Mouse (Mus musculus) layer of hippocampus, adult 18-20 months (tissue): ENCODE measurements around the gene Il34. TPM values are rescaled to one million over a fixed set of nuclear protein-coding genes. Genes with fewer than 3 reads are reported as not detected.

Experiments used
- DNase-seq, 2 experiments: peaks; one replicate each; pipeline ENCODE4 v3.0.0; 2022; ENCODE audit warnings: low spot score in 2 of 2
- total RNA-seq, 2 experiments: library from RNA; stranded (reverse); gene quantifications; 2 replicates each; pipeline ENCODE4 v1.2.3; 2021

Il34 gene
- total RNA-seq, 2 experiments from 2014 or later = 71.0 to 72.6 TPM

DNA sequence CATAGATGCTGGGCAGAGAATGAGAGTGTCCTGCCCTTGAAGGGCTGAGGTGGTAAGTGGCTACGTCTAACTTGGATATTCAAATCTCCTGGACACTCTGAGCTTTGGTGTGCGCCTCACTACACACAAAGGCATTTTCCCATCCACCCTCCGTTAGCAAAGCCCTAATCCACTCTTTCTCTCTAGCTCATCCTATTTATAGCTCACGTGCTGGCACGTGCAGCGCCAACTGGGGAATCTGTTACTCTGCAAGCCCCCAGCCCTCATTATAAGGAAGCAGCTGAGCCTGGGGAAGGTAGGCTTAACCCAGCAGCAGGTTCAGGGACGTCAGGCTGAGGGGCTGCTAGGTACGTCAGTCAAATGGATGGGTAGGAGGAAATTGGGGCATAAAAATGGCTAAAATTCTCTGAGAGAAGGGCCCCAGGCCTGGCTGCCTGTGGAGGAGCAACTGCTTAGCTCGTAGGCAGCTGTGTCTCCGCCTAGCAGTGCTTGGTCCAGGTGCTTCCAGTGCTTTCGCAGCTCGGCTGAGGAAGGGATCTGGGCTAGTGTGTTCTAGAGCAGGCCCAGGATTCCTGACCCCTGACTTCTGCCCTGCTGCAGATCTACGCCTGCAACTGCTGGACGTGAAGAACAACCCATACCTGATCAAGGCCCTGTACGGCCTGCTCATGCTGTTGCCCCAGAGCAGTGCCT, 90.8 kb downstream of the Il34 start:
- no peak for DNase-seq

DNA sequence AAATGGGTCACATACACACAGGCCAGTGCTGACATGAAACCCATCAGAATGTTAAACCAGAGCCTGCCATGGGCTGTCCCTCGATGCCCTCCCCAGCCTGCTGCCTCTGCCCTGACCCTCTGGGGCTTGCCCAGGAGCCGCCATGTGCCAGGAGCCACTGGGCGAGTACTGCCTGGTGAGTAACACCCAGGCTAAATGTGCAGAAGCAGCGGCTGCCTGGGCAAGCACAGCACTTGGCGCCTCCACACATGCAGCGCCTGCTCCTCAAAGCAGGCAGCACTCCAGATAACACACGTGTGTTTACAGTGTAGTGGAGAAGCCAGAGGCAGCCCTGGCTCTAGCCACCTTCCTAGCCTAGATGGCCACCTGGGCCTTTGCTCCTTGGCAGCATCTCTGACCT, 92.7 kb downstream of the Il34 start:
- DNase-seq = no peak

DNA sequence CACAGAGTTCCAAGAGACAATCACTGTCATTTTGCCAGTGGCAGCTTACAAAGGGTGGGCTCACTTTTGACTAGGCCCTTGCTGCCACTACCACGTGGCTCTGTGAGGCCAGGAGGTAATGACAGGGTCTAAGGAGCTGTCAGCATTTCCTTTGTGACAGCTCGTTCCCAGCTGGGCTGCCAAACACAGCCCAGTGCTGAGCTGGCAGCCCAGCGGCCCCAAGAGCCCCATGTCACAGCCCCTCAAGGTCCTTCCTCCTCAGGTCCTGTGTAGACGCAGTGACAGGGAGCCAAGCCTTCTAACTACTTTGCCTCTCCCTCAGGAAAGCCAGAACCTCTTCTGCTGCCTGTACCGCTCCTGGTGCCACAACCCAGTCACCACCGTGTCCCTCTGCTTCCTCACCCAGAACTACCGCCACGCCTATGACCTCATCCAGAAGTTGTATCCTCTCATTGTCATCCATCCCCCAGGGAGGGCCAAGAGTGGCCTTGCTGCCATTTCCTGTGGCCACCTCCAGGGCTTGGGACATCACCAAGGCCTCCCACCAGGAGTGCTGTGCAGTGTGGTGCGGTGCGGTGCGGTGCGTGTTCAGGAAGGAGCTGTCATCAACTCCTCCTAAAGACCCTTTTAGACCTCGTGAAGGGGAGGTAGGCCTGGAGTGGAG, 94.3 kb downstream of the Il34 start:
- no peak for DNase-seq

GRCm38 (mm10) chr8:110710593-110710992, 95.1 kb downstream of the Il34 start:
- DNase-seq = no peak

GRCm38 (mm10) chr8:110708429-110708828, 97.3 kb downstream of the Il34 start:
- DNase-seq = no peak

- no peak for DNase-seq
These were observed 99.3 kb downstream of the Il34 start for GRCm38 (mm10) chr8:110706288-110706870.

GRCm38 (mm10) chr8:110705391-110706287, 100.1 kb downstream of the Il34 start:
- DNase-seq = peak in 1 of 2 experiments; percentile 79

- no peak for DNase-seq
These were observed 101.6 kb downstream of the Il34 start for GRCm38 (mm10) chr8:110704103-110704502.

DNA sequence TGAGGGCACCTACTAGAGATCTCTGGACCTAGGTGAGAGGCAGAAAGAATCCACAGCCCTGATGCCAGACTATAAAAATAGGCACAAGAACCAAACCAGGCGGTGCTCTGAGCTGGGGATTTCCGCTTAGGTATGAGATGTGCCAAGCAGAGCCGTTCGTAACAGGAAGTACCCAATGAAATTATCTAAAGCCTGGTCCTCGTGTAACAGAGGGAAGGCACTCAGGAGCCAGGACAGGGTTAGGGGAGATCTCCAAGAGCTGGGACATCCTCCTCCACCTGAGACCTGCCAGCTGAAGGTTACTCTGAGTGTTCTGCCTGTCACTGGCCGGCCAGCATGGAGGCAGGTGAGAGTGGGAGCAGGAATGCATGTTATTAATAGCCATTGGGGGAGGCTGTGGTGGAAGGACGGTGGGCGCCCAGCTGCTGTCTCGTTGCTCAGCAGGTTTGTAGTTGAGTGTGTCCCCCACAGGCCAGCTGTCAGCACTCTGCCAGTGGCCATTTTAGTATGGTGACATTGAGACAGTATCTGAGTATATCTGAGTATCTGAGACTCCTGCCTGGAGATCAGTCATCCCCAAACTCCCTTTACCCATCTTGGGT, 102.2 kb downstream of the Il34 start:
- no peak for DNase-seq

DNA sequence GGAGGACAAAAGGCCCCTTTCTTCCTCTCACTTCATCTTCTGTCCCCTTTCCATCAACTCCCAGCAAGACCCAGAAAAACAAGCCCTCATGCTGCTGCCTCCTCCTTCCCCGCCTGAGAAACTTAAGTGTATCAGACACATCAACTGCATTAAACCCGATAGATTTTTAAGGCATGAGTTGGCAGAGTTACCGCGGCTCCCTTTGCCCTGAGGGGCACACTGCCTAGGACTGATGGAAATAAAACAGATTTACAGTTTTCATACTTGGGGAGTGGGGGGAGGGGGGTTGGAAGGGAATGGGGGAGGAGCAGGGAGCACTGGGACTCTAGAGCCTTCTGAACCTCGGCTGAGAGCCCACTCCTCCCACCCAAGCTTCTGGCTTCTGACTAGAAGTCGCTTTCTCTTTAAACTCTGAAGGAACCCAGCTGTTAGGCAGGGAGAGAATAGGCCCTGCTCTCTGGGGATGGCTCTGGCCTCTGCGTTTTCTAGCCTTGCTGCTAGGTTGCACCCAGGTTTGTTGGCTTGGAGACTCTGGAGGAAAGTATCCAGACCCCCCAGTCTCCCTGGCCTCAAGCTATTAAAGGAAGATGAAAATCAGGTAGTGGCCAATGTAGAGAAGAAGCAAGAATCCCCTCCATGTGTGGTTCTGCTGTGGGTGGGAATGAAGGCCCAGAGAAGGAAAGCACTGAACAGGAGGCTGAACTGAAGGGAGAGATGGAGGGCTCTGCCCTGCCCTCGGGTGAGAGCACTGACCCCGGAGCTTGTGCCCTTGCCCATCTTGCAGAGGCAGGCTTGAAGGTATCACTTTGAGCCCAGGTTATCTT, 102.9 kb downstream of the Il34 start:
- DNase-seq = no peak

DNA sequence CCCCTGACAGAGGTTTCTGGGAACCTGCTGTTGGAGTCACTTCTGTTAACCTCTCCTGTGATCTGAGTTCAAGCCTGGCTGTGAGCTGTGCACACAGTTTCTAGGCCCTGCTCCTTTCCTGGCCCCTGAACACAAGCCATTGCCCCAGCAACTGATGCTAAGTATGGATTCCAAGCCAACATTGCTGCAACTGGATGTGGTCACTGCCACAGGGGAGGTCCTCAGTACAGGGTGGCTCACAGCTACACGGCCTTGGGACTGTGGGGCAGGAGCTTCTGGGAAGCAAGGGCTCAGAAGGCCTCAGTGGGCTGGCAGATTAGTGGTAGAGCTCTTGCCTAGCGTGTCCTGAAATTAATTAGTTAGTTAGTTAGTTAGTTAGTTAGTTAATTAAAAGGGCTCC, 105.2 kb downstream of the Il34 start:
- DNase-seq = no peak

DNA sequence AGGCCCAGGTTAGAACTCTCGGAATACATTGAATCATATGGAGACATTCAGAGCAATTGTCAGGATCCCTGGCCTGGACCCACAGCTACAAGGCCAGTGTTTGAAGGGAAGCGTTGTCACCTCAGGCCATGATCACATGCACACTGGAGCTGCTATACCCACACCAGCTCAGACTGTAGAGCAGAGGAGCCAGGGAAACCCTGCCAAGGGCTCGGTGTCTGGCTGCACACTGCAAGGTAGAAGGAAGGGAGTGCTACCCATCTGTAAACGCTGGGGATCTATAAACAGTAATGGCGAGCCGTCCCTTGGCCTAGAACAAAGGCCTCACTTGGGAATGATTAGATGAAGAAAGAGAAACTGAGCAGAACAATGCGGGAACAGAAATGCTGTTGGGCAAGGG, 106.2 kb downstream of the Il34 start:
- DNase-seq = no peak

DNA sequence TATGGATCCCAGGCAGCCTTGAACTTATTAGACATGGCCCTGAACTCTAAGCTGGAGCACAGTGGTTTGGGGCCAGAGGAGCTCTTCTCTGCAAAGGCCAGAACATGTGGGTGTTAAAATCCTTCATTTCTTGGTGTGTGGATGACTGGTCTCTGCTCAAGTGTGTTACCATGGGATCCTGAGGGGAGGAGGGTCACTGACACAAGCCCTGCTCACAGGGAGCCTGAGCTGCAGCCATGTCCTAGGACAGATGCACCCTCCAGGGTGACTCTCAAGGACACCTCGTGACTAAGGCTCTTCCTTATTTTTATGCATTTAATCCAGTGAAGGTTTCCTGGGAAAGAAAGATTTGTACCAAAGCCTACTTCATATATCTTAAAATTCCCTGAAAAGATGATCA, 107.6 kb downstream of the Il34 start:
- DNase-seq = no peak

DNA sequence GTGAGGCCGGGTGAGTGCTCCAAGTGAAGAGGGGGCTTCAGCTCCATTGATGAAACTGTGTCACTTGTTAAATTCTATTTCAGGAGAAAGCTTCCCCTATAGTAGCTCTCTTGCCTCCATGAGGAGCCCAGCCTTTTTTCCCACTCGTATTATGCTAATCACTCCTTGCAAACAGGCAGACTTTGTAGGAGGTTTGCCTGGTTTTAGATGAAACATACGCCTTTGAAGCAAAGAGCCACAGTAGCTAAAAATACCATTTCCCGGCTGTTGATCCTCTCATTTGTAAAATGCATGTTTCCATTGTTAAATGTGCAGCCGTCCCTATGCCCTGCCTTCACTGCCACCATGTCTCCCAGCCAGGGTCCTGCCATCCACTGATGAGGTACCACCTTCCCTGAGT, 108.2 kb downstream of the Il34 start:
- peak in 1 of 2 experiments; percentile 71 for DNase-seq

GRCm38 (mm10) chr8:110696051-110696450, 109.7 kb downstream of the Il34 start:
- no peak for DNase-seq

DNA sequence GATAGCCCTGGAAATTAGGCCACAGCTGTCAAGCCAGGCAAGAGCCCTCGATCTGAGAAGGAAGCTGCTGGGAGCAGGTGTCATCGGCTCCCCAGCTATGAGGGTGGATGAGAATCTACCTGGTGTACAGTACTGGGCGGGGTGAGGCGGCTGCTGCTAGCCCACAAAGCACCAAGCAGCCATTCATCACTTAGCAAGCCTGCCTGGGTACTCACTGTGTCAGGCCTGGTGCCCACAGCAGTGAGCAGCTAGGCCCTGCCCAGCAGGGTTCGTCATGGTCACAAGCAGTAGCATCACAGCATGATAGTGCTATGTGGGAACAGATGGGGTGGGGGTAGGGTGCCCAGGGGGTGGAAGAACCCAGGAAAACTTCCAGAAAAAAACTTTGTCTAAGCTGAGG, 110.3 kb downstream of the Il34 start:
- no peak for DNase-seq

DNA sequence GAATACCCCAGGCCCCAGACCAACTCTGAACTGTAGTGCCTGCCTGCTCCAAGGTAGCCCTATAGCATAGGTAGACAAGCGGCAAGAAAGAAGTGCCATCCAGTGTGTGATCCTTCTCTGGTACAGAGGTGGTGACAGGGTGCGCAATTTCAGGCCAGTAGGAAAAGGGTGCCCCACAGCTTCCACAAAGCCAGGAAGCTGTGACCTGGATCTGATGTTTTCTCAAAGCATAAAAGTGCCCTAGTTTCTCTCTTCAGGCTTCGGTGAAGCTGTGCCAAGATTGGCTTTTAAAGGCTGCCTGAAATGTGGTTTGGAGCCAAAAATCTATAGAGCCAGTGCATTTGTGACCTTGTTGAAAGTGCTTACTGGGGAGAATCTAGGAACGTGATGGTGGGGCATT, 110.9 kb downstream of the Il34 start:
- DNase-seq = no peak

DNA sequence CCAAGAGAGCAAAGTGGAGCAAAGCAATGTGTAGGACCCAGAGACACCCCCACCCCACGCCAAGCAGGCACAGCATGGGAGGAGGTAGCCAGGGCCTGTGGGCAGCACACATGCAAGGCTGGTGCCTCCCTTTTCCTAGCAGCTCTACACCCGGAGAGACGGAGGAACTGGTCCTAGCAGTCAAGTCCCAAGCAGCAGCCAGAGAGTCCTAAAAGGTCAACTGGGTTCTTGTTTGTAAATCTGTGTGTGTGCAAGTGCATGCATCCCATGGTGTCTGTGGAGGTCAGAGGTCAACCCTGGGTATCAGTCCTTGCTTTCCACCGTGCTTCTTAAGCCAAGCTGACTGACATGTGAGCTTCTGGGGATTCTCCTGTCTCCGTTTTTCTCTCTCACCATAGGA, 111.5 kb downstream of the Il34 start:
- DNase-seq = no peak
